Mouse (Mus musculus) embryonic fibroblast, embryonic 13.5 days (primary cell): ENCODE measurements around the gene Tmem255a. TPM values are rescaled to one million over a fixed set of nuclear protein-coding genes. Genes with fewer than 3 reads are reported as not detected.
A peak's percentile ranks its signal among the peaks of the same experiment; 100 is the strongest.
"Not testable (repeated sequence)": the region's sequence is repeated elsewhere in the genome, so short reads cannot be mapped to it uniquely, and the experiment has no call there.

Experiments
- H3K27ac ChIP-seq: 2 replicates; pipeline ENCODE4 v1.5.1; 2012; ENCODE audit warnings: low read length, control low read depth, inconsistent platforms; ENCODE audit not compliant: insufficient read depth
- H3K4me1 ChIP-seq: 2 replicates; pipeline ENCODE4 v1.6.1; 2011; ENCODE audit warnings: low read length; ENCODE audit not compliant: control insufficient read depth, insufficient read depth
- H3K4me3 ChIP-seq: 2 replicates; pipeline ENCODE4 v1.5.1; 2011; ENCODE audit warnings: mild to moderate bottlenecking, control low read depth, low read length; ENCODE audit not compliant: insufficient read depth
- CTCF ChIP-seq: IDR thresholded peaks from 2 replicates; pipeline ENCODE4 v1.5.1; 2011; ENCODE audit warnings: mild to moderate bottlenecking, control low read depth, low read length, moderate library complexity, borderline replicate concordance; ENCODE audit not compliant: insufficient read depth
- POLR2A ChIP-seq: IDR thresholded peaks from 2 replicates; pipeline ENCODE4 v1.6.1; 2011; ENCODE audit warnings: low read depth, mild to moderate bottlenecking, control low read depth, low read length, moderate library complexity
- polyA plus RNA-seq: library from polyadenylated mRNA; stranded (reverse); fragments of >200 nt; gene quantifications from 2 replicates; pipeline ENCODE4 v1.2.4, GENCODE M21; 2011; ENCODE audit warnings: low read depth; ENCODE audit not compliant: missing spikeins, insufficient read length

Gene Tmem255a
- polyA plus RNA-seq, 1 experiment = 0.30 TPM

DNA sequence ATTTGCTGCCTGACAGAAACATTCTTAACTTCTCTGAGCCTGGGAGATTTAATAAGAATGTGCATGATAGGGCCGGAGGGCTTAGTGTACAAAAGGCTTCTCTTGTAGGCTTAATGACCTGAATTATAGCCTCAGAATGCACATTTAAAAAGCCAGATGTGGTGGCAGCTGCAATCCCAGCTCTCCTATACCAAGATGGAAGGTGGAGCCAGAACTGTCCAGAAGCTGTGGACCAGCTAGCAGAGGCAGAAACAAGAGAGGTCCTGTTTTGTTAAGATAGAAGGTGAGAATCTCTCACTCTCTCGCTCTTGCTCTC, 34.6 kb downstream of the Tmem255a start:
- H3K27ac ChIP-seq = no peak overlapping the region

DNA sequence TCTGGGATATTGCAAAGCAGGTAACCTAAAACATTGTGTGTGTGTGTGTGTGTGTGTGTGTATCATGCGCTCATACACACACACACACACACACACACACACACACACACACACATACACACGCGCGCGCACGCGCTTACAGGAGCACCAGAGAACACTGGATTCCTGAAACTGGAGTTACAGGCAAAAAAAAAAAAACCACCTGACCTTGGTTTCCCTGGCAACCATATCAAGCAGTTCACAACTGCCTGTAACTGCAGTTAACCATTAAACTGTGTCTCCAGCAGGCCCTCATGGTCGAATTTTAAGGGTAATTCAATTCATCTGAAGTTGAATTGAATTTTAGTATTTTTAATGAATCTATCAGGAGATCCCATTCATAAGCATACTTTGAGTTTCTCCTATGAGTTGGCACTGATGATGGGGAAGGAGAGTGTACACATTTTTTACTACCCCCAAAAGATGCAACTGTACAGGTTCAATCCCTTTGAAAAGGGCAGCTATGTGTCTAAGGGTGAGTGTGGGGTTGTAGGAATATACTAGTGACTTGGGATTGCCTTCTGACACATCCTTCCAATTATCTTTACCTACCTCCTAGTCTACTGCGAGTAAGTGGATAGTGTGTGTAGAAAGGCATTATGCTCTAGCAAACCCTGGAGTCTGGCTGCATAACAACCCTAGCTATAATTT, 35.1 kb downstream of the Tmem255a start:
- H3K4me3 ChIP-seq = no peak overlapping the region
- H3K4me1 ChIP-seq = no peaks in the 10 kb centered on the region
- H3K27ac ChIP-seq = no peak overlapping the region
- no peak for TF ChIP-seq CTCF
- no peak for TF ChIP-seq POLR2A

More for the DNA sequence above, 34.6 kb downstream of the Tmem255a start:
- H3K4me3 ChIP-seq = no peak overlapping the region
- H3K4me1 ChIP-seq = no peaks in the 10 kb centered on the region
- TF ChIP-seq POLR2A (no peak), CTCF (no peak)

DNA sequence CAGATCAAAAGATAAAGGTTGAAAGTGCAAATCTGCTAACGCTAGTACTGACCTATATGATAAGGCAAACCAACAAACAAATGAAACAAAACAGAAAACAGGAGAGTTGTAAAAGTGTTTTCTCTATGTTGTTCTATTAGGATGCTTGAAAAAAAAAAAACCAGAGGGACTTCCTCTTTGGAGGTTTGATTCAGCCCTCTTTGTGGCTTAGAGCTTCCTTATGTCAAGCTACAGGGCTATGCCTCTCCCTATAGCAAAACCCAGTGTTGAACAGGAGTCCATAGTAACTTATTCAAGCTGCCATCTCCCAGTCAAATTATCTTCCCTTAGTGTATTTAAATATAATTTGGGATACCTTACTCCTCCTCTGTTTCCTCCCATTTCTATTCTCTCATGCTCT, 44.8 kb downstream of the Tmem255a start:
- Histone ChIP-seq H3K4me1 (no peaks in the 10 kb centered on the region), H3K4me3 (no peak overlapping the region), H3K27ac (no peak overlapping the region)
- TF ChIP-seq CTCF = no peak
- TF ChIP-seq POLR2A = no peak

DNA sequence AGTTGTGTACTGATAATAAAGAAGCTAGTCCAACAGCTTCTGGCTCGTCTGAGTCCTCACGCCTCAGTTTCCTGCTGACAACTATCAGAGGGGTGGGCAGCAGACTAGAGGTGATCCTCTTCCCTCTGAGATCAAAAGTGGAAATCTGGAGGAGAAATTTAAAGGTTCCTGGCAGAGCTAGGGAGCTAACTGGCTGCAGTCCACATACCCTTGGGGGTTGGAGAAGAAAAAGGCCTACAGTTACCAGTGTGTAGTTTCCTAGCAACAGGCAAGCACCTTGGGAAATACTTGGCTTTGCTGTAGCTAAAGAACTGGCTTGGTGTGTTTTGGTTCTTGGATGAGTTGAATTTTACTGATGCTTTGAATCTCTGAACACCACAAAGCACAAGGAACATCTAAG, 50.4 kb downstream of the Tmem255a start:
- TF ChIP-seq CTCF (no peak), POLR2A (no peak)

DNA sequence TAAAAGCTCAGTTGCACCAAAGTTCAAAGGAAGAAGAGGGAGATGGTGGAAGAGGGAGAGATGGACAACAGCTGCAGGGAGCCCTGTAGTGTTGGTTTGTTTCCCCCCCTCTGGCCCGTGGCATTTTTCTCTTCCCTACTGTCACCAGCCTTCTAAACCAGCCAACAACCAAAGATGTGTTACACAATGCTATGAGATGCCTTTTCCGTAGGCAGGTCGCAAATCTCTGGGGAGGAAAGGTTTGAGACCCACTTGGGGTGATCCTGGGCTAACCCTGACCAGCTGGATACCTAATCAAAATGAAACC, 61.8 kb downstream of the Tmem255a start:
- H3K4me3 ChIP-seq = peak overlapping the region; percentile 73
- peak overlapping the region; percentile 75; the same call in 1 of the 2 replicates for H3K27ac ChIP-seq
- no peak for TF ChIP-seq POLR2A
- H3K4me1 ChIP-seq = no peaks in the 10 kb centered on the region; the same call in 1 of the 2 replicates

More for the DNA sequence above, 50.4 kb downstream of the Tmem255a start:
- Histone ChIP-seq H3K4me1 (no peaks in the 10 kb centered on the region), H3K27ac (no peak overlapping the region), H3K4me3 (no peak overlapping the region)

DNA sequence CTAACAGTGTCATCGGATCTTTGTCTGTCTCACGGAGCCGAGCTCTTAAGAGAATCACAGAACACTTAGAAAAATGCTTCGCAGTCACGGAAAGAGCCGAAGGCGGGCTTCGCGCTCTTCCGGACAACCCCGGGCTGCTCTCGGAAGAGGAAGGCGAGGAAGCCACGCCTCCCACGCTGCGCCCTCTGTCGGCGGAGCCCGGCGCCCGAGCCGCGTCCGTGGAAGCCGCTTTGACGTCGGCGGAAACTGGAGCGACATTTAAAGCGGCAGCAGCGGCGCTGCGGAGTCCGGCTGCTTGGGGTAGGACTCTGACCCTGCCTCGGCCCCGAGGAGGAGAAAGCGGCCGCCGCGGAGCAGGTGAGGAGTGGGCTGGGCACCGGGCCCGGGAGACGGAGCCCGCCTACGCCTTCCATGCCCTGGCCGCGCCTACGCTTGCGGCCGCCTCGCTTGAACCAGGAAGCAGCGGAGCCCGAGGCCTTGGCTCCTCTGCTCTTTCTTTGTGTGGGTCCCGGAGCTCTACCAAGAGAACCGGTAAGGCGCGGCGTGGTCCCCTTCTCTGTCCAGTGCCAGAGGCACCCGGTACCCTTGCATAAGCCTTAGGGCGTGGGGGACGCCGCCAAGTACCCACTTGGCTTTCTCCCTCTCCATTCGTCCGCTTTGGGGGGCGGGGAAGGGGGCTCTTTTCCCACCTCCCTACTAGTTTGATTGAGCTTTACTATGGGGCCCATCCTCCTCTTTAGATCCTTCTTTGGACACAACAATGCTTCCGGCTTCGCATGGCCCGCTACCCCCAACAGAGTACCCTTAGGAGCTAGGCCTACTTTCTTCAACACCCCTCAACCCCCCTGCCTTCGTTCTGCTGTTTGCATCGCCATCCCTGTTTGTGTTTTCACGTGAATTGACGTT, 62.4 kb downstream of the Tmem255a start, which contains the start of gene Zbtb33:
TSS of gene Zbtb33 (plus strand) at position 242 of the 906 bp plus-strand sequence.
- peak within 1 kb of the TSS; percentile 73 for H3K4me3 ChIP-seq
- H3K4me1 ChIP-seq = no peaks in the 10 kb centered on the region; the same call in 1 of the 2 replicates
- TF ChIP-seq CTCF (peak; percentile 45; the same call in 1 of the 2 replicates), POLR2A (peak; percentile 64)
- peak within 1 kb of the TSS; percentile 78 for H3K27ac ChIP-seq

DNA sequence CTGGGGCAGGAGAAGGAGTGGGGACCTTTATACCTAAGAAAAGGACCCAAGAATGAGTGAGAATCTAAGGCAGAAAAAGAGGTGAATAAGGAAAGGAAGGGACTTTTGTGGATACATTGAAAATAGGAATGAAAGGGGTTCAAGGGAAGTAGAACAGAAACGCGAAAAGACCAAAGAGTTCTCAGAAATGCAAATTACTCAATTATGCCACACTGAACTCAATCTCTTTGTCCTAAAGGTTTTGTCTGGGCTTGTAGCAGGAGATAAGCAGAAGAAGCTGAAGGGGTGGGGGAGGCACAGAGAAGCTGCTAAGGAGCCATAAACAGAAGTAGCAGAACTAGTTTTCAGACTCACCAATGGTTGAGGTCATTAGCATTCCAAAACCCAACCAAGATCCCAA, 66.7 kb downstream of the Tmem255a start:
- Histone ChIP-seq H3K4me3 (no peak overlapping the region), H3K27ac (no peak overlapping the region), H3K4me1 (no peaks in the 10 kb centered on the region)
- no peak for TF ChIP-seq CTCF
- no peak for TF ChIP-seq POLR2A

DNA sequence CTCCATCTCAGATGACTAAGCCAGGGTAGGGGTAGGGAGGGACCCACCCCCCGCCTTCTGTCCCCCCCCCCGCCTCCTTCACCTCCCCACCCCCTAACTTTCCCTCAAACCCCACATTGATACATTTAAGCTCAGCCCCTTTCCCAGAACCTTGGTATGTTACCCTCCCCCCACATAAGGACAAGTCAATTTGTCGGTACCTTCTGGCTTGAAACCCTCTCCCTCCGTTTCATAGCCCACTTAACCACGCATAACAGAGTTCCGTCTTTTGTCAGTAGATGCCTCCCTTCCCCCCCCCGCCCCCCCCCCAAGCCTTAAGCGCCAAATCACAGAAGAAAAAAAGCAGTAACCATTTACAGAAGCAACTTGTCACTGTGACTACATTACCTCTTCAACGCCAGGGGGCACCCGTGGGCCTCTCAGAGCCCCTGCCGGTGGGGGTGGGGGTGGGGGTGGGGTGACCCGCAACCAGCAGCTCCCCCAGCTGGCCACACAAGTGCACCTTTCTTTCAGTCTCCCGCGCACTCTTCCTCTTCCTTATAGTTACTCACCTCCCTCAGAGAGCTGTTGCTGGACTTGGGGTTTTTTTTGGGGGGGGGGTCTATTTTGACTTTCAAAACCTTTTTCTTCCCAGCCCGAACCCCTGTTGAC, 70.5 kb downstream of the Tmem255a start:
- Histone ChIP-seq H3K4me3 (no peak overlapping the region), H3K4me1 (no peaks in the 10 kb centered on the region), H3K27ac (no peak overlapping the region)
- no peak for TF ChIP-seq POLR2A
- TF ChIP-seq CTCF = no peak

DNA sequence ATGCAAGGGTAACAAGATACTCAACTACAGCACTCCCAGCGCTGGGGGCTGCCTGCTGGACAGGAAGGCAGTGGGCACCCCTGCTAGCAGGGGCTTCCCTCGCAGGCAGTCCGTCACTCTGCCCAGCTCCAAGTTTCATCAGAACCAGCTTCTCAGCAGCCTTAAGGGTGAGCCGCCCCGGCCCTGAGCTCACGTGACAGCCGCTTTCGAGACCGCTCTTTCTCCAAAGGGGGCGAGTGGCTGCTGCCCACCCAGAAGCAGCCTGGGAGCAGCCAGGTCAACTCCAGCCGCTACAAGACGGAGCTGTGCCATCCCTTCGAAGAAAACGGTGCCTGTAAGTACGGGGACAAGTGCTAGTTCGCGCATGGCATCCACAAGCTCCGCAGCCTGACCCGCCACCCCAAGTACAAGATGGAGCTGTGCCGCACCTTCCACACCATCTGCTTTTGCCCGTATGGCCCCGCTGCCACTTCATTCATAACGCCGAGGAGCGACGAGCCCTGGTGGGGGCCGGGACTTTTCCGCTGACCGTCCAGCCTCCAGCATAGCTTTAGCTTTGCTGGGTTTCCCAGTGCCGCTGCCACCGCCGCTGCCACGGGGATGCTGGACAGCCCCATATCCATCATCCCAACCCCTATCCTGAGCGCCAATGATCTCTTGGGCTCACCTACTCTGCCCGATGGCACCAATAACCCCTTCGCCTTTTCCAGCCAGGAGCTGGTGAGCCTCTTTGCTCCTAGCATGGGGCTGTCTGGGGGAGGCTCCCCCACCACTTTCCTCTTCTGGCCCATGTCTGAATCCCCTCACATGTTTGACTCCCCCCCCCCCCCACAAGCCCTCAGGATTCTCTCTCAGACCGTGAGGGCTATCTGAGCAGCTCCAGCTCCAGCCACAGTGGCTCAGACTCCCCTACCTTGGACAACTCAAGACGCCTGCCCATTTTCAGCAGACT, 71.3 kb downstream of the Tmem255a start:
- Histone ChIP-seq H3K4me1 (no peaks in the 10 kb centered on the region), H3K4me3 (peak overlapping the region; percentile 49), H3K27ac (no peak overlapping the region)
- no peak for TF ChIP-seq POLR2A
- no peak for TF ChIP-seq CTCF

DNA sequence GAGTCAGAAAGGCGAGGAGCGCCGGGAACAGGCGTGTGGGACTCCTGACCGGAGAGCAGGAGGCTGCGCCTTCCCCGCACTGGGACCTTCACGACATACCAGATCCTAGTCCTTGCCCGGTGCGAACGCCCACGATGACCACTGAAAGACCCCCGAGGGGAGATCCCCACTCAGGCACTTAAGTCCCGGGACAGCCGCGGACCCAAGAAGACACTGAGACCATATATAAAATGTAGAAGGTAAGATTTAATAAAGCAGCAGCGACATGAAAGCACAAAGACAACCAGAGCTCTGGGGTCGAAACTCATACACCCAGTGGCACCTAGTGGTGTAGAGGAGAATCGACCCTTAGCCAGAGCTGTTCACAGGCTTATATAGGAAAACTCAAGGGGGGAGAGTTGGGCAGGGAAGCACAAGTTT, 72.3 kb downstream of the Tmem255a start:
- peak overlapping the region; percentile 16; the same call in 1 of the 2 replicates for H3K4me3 ChIP-seq
- not testable (repeated sequence) for H3K27ac ChIP-seq, H3K4me1 ChIP-seq
